Comparison of ENCODE assay signal across 28 mouse cellular contexts in the genomic region with DNA sequence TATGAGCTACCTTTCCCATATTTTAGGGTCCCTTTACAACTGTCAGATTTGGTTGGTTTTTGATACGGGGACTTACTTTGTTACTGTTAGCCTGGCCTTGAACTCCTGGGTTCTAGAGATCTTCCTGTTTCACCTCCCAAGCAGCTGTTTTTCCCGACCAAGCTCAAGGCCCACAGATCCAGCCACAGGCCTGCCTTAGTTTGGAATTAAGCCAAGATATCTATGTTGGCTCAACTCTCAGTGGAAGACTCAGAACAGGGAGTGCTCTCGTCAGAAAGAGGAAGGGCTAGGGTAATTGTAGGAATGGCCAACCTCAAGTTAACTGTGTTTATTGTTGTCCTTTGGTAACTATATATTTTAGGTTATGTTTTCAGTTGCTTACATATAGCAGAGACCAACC. TPM values are rescaled to one million over a fixed set of nuclear protein-coding genes. Genes with fewer than 3 reads are reported as not detected.
"Had no signal": no experiment of that assay in that cellular context is flagged by ENCODE, and none has a peak within 500 bp of the region (broad histone marks: within the 10 kb centered on the region; RNA-seq: fewer than 3 reads in every experiment).

No protein-coding gene starts in this region.

- H3K4me3 ChIP-seq: gastrocnemius, adult 2 months; heart, adult 2 months; heart, embryonic 13.5 days; heart, embryonic 15.5 days; hindbrain, embryonic 10.5 days; hindbrain, embryonic 12.5 days; intestine, embryonic 15.5 days; limb, embryonic 13.5 days; limb, embryonic 15.5 days had no signal

- H3K27me3 ChIP-seq: heart, embryonic 15.5 days; hindbrain, embryonic 12.5 days; intestine, embryonic 15.5 days; limb, embryonic 15.5 days had no signal

- H3K4me2 ChIP-seq: heart, embryonic 11.5 days; heart, embryonic 13.5 days; heart, embryonic 15.5 days; hindbrain, embryonic 12.5 days; hindbrain, embryonic 14.5 days; intestine, embryonic 15.5 days; limb, embryonic 13.5 days; limb, embryonic 15.5 days had no signal

- H3K36me3 ChIP-seq: heart, embryonic 13.5 days; heart, embryonic 15.5 days; hindbrain, embryonic 10.5 days; hindbrain, embryonic 12.5 days; intestine, embryonic 15.5 days; limb, embryonic 13.5 days; limb, embryonic 15.5 days had no signal

- H3K9ac ChIP-seq: heart, embryonic 13.5 days; heart, embryonic 15.5 days; hindbrain, embryonic 12.5 days; hindbrain, embryonic 14.5 days; intestine, embryonic 15.5 days; limb, embryonic 13.5 days; limb, embryonic 15.5 days had no signal

- DNase-seq: gastrocnemius, adult 2 months; gastrocnemius, postnatal 10 days; gastrocnemius, postnatal 25 days; heart, adult 11 months; heart, adult 2 months; heart, postnatal 14 days; heart, postnatal 4 days; kidney, adult 18-20 months; kidney, adult 8-10 months; kidney, postnatal 10 days; kidney, postnatal 25 days; kidney, postnatal 4 days; layer of hippocampus, adult 9-11 months; layer of hippocampus, postnatal 36 days; left cerebral cortex, postnatal 4 days had no signal

- H3K9me3 ChIP-seq: heart, embryonic 13.5 days; heart, embryonic 15.5 days; hindbrain, embryonic 10.5 days; hindbrain, embryonic 12.5 days; intestine, embryonic 15.5 days; limb, embryonic 13.5 days; limb, embryonic 15.5 days had no signal

- H3K27ac ChIP-seq: gastrocnemius, adult 2 months; heart, adult 2 months; heart, embryonic 13.5 days; heart, embryonic 15.5 days; hindbrain, embryonic 10.5 days; hindbrain, embryonic 12.5 days; hindbrain, embryonic 14.5 days; intestine, embryonic 15.5 days; limb, embryonic 13.5 days; limb, embryonic 15.5 days had no signal

- H3K4me1 ChIP-seq: intestine, embryonic 15.5 days had no signal

- ATAC-seq: hindbrain, embryonic 16.5 days; inflammation-experienced regulatory T-cells, adult 6 months; intestine, embryonic 15.5 days; intestine, postnatal 0 days had no signal

RNA-seq across cellular contexts. Expression of gene Aoc3, which starts 18.3 kb away (rescaled TPM):
- polyA plus RNA-seq: hindbrain, embryonic 10.5 days; hindbrain, embryonic 12.5 days; inflammation-experienced regulatory T-cells, adult 6 months; limb, embryonic 11.5 days had no signal
